Mouse (Mus musculus): ENCODE results near the gene H2-Ab1. TPM values are rescaled to one million over a fixed set of nuclear protein-coding genes. Genes with fewer than 3 reads are reported as not detected.

The H2-Ab1 gene
- polyA plus RNA-seq, 1 experiment from 2014 or later = 11.1 TPM

DNA sequence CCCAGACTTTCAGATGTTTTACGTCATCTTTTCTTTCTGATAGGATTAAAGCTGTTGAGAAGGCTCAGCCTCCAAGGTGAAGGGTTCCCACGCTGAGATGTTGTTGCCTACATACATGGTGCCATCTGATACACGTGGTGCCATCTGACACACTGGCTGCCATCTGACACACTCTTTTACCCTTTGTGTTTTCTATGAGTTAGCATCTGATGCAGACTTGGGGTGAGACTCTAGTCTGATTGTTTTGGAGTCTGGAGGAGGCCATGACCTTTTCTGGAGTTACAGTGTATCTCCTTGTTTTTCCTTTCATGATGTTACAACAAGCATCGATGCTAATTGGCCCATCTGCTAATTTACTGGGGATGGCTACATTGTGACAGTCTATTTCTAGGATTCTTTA is 12.8 kb upstream of the H2-Ab1 start:
- H3K4me1 ChIP-seq = peaks cover 5% of the 10 kb centered on the region; the same call in 1 of the 2 replicates
- H3K36me3 ChIP-seq = no peaks in the 10 kb centered on the region
- WGBS = 82% methylated on average over 4 of the region's 4 CpGs

DNA sequence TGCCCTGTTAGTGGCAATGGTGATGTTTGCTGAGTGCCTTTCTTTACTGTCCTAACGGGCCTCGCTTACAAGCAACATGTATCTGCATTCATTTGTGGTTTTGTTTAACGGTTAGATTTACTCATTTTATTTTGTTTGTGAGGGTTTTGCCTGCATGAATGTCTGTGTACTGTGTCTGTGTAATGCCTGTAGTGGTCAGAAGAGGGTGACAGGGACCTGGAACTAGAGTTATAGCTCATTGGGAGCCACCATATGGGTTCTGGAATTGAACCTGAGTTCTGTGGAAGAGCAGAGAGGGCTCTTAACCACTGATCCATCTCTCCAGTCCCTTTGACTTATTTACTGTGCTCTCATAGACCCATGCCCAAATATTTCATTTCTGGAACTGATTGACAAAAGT is 10.4 kb upstream of the H2-Ab1 start:
- Histone ChIP-seq H3K27me3 (ENCODE audit: low read depth, poor library complexity, severe bottlenecking) (no peaks in the 10 kb centered on the region), H3K27ac (replicated peaks) (no peak overlapping the region), H3K9me3 (replicated peaks) (no peaks in the 10 kb centered on the region; the same call in 1 of the 2 replicates), H3K4me3 (no peak overlapping the region), H3K4me1 (peaks cover 5% of the 10 kb centered on the region; the same call in 1 of the 2 replicates), H3K36me3 (no peaks in the 10 kb centered on the region)
- DNase-seq (ENCODE audit: low spot score) = no peak
- 82% methylated on average over 3 of the region's 3 CpGs for WGBS

More for the DNA sequence above, 12.8 kb upstream of the H2-Ab1 start:
- H3K27ac ChIP-seq (replicated peaks) = no peak overlapping the region
- H3K27me3 ChIP-seq (ENCODE audit: low read depth, poor library complexity, severe bottlenecking) = no peaks in the 10 kb centered on the region
- H3K4me3 ChIP-seq = no peak overlapping the region
- no peak for DNase-seq (ENCODE audit: low spot score)
- peaks cover 6% of the 10 kb centered on the region for H3K9me3 ChIP-seq (replicated peaks)

GRCm38 (mm10) chr17:34248764-34249163 is 8.7 kb upstream of the H2-Ab1 start:
- H3K4me1 ChIP-seq = peaks cover 5% of the 10 kb centered on the region; the same call in 1 of the 2 replicates
- 79% methylated on average over 2 of the region's 2 CpGs for WGBS
- no peak overlapping the region for H3K27ac ChIP-seq (replicated peaks)
- no peaks in the 10 kb centered on the region for H3K9me3 ChIP-seq (replicated peaks)
- H3K27me3 ChIP-seq (ENCODE audit: low read depth, poor library complexity, severe bottlenecking) = no peaks in the 10 kb centered on the region
- H3K4me3 ChIP-seq = no peak overlapping the region
- H3K36me3 ChIP-seq = no peaks in the 10 kb centered on the region
- no peak for DNase-seq (ENCODE audit: low spot score)

- Histone ChIP-seq H3K4me1 (peaks cover 5% of the 10 kb centered on the region; the same call in 1 of the 2 replicates), H3K4me3 (no peak overlapping the region), H3K9me3 (replicated peaks) (no peaks in the 10 kb centered on the region), H3K27me3 (ENCODE audit: low read depth, poor library complexity, severe bottlenecking) (no peaks in the 10 kb centered on the region), H3K36me3 (no peaks in the 10 kb centered on the region), H3K27ac (replicated peaks) (no peak overlapping the region)
- WGBS = 51% methylated on average over 3 of the region's 3 CpGs
- DNase-seq (ENCODE audit: low spot score) = no peak
Observed at GRCm38 (mm10) chr17:34249361-34249760, 8.1 kb upstream of the H2-Ab1 start.

GRCm38 (mm10) chr17:34249878-34250277 is 7.6 kb upstream of the H2-Ab1 start:
- no peak overlapping the region for H3K27ac ChIP-seq (replicated peaks)
- no peaks in the 10 kb centered on the region for H3K9me3 ChIP-seq (replicated peaks)
- H3K4me1 ChIP-seq = peaks cover 5% of the 10 kb centered on the region; the same call in 1 of the 2 replicates
- H3K4me3 ChIP-seq = no peak overlapping the region
- no peaks in the 10 kb centered on the region for H3K27me3 ChIP-seq (ENCODE audit: low read depth, poor library complexity, severe bottlenecking)
- no peaks in the 10 kb centered on the region for H3K36me3 ChIP-seq
- 18% methylated on average over 4 of the region's 4 CpGs for WGBS
- DNase-seq (ENCODE audit: low spot score) = peak; percentile 30

DNA sequence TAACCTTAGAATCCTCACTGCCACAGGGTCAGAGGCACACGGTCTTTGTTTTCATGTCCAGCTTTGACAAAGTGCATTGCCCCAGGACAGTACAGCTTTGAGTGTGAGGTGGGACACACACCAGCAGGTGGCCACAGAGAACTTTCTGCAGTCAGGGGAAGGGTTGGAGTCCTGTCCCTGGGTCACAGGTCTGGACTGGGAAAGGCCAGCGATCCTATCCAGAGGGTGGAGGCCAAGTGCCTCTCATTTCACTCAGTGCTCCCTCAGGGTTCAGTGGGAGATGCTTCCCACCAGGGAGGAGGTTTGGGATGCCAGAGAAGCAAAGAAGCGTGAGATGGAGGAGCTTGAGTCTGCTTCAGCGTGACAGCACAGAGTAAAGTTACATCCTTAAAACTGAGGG is 5.8 kb upstream of the H2-Ab1 start:
- H3K9me3 ChIP-seq (replicated peaks) = no peaks in the 10 kb centered on the region
- no peak overlapping the region for H3K4me3 ChIP-seq
- H3K27ac ChIP-seq (replicated peaks) = no peak overlapping the region
- H3K4me1 ChIP-seq = peaks cover 7% of the 10 kb centered on the region
- no peaks in the 10 kb centered on the region for H3K36me3 ChIP-seq
- DNase-seq (ENCODE audit: low spot score) = no peak
- WGBS = 54% methylated on average over 4 of the region's 4 CpGs
- no peaks in the 10 kb centered on the region for H3K27me3 ChIP-seq (ENCODE audit: low read depth, poor library complexity, severe bottlenecking)

DNA sequence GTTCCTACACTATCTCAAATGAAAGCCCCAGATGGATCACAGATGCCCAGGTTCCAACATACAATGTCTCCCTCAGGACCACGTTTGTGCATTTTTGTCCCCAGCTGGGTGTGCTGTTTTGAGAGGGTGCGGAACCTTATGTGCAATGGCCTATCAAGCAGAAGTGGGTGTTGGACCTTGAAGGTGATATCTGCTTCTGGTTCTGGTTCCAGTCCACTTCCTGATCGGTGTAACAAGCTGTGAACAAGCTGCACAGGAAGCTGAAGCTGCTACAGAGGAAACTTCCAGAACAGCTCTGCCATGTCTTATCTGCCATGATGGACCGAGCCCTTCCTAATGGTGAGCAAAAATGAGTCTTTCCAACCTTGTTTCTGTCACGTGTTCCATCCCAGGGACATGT is 988 bp upstream of the H2-Ab1 start:
- Histone ChIP-seq H3K27ac (replicated peaks) (no peak overlapping the region), H3K4me3 (no peak overlapping the region), H3K9me3 (replicated peaks) (no peaks in the 10 kb centered on the region), H3K4me1 (peaks cover 3% of the 10 kb centered on the region; the same call in 1 of the 2 replicates), H3K36me3 (no peaks in the 10 kb centered on the region), H3K27me3 (ENCODE audit: low read depth, poor library complexity, severe bottlenecking) (no peaks in the 10 kb centered on the region; the same call in 1 of the 2 replicates)
- no peak for DNase-seq (ENCODE audit: low spot score)
- whole genome bisulfite sequencing = 83% methylated on average over 5 of the region's 5 CpGs

DNA sequence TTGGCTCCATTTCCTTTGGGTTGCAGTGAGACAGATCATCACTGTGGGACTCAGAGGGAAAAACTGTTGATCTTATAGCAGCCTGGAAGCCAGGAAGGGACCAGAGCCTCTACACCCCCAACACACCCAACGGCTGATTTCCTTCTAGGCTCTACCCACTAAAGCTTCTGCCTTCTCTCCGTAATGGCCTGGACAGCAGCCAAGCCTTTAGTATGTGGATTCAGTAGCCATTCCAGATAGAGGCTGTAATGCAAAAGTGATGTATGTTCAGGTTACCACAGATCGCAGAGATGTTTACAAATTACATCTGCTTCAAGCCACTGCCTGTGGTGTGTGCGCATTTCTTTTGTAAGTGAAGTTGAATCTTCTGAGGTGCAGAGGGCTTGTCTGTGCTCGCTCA is 3.1 kb downstream of the H2-Ab1 start:
- DNase-seq (ENCODE audit: low spot score) = no peak
- no peak overlapping the region for H3K4me3 ChIP-seq
- H3K4me1 ChIP-seq = peaks cover 32% of the 10 kb centered on the region
- H3K27me3 ChIP-seq (ENCODE audit: low read depth, poor library complexity, severe bottlenecking) = peaks cover 33% of the 10 kb centered on the region
- no peaks in the 10 kb centered on the region for H3K36me3 ChIP-seq
- H3K9me3 ChIP-seq (replicated peaks) = no peaks in the 10 kb centered on the region
- 90% methylated on average over 5 of the region's 5 CpGs for WGBS
- no peak overlapping the region for H3K27ac ChIP-seq (replicated peaks)

DNA sequence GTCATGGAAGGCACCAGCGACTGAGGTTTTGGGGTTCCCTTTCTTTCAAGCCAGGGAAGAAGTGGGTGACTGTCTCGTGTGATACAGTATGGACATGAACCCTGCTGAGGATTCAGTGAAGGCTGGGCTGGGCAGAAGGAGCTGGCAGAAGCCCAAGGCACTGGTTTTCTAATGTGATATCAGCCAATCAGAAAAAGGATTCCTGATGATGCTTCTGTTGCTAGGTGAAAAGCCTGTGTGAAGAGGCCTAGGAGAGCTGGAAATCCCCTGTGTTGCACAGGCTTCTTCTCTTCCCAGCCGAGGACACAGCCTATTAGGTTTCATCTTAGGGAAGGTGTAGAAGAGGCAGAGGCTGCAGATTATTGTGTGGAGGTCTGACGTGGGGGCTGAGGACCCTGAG is 4.0 kb downstream of the H2-Ab1 start:
- 35% methylated on average over 4 of the region's 4 CpGs for WGBS
- peaks cover 34% of the 10 kb centered on the region for H3K27me3 ChIP-seq (ENCODE audit: low read depth, poor library complexity, severe bottlenecking)
- H3K36me3 ChIP-seq = no peaks in the 10 kb centered on the region
- peaks cover 29% of the 10 kb centered on the region for H3K4me1 ChIP-seq
- H3K4me3 ChIP-seq = no peak overlapping the region
- no peak overlapping the region for H3K27ac ChIP-seq (replicated peaks)
- no peaks in the 10 kb centered on the region for H3K9me3 ChIP-seq (replicated peaks)
- DNase-seq (ENCODE audit: low spot score) = peak; percentile 24

DNA sequence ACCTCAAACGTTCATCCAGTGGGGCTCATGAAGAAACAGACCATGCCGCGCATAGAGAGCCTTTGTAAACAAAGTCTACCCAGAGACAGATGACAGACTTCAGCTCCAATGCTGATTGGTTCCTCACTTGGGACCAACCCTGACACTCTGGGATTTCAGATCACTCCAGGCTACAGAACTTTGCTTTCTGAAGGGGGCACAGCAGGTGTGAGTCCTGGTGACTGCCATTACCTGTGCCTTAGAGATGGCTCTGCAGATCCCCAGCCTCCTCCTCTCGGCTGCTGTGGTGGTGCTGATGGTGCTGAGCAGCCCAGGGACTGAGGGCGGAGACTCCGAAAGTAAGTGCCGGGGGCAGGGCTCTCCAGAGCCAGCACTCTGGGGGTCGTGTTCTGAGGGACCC is 5.6 kb downstream of the H2-Ab1 start:
- 0% methylated on average over 8 of the region's 8 CpGs for WGBS
- peak; percentile 80 for DNase-seq (ENCODE audit: low spot score)
- Histone ChIP-seq H3K4me3 (peak overlapping the region; percentile 73), H3K27ac (replicated peaks) (peak overlapping the region; percentile 49), H3K9me3 (replicated peaks) (no peaks in the 10 kb centered on the region), H3K36me3 (no peaks in the 10 kb centered on the region), H3K27me3 (ENCODE audit: low read depth, poor library complexity, severe bottlenecking) (peaks cover 34% of the 10 kb centered on the region), H3K4me1 (peaks cover 29% of the 10 kb centered on the region)

GRCm38 (mm10) chr17:34263811-34264371 is 6.4 kb downstream of the H2-Ab1 start:
- Histone ChIP-seq H3K4me3 (peak overlapping the region; percentile 73), H3K36me3 (no peaks in the 10 kb centered on the region), H3K27ac (replicated peaks) (peak overlapping the region; percentile 86), H3K27me3 (ENCODE audit: low read depth, poor library complexity, severe bottlenecking) (peaks cover 34% of the 10 kb centered on the region), H3K9me3 (replicated peaks) (no peaks in the 10 kb centered on the region), H3K4me1 (peaks cover 29% of the 10 kb centered on the region)
- peak; percentile 53 for DNase-seq (ENCODE audit: low spot score)
- WGBS = 2% methylated on average over 14 of the region's 14 CpGs

DNA sequence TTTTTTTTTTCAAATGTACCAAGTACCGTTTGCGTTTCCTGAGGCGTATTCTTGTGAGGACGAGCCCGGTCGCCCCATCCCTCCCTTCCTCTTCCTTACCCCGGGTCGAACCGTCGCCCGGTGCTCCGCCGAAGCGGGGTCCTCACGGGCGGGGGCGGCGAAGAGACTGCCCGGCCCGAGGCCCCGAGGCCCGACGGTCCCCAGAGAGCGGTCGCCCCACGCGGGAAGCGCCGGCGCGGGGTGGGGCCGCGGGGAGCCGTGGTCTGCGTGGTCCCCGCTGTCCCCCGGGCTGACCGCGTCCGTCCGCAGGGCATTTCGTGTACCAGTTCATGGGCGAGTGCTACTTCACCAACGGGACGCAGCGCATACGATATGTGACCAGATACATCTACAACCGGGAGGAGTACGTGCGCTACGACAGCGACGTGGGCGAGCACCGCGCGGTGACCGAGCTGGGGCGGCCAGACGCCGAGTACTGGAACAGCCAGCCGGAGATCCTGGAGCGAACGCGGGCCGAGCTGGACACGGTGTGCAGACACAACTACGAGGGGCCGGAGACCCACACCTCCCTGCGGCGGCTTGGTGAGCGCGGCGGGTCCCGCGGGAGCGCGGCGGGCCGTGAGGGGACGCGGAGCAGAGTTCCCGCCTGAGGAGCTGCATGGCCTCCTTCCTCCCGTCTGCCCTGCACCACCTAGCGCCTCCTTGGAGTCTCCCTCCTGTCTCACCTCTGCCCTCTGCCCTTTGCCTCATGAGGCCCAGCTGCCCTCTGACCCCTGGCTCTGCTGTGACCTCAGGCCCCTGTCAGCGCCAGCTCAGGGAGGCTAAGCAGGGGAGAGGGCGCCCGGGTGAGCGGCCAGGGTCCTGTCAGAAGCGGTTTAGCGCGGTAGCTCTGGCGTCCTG is 7.2 kb downstream of the H2-Ab1 start:
- peaks cover 34% of the 10 kb centered on the region for H3K27me3 ChIP-seq (ENCODE audit: low read depth, poor library complexity, severe bottlenecking)
- peak overlapping the region; percentile 86 for H3K27ac ChIP-seq (replicated peaks)
- no peaks in the 10 kb centered on the region for H3K9me3 ChIP-seq (replicated peaks)
- no peaks in the 10 kb centered on the region for H3K36me3 ChIP-seq
- WGBS = under 1% methylated on average over 90 of the region's 93 CpGs
- H3K4me3 ChIP-seq = peak overlapping the region; percentile 73
- H3K4me1 ChIP-seq = peaks cover 29% of the 10 kb centered on the region
- peak; percentile 76 for DNase-seq (ENCODE audit: low spot score)

DNA sequence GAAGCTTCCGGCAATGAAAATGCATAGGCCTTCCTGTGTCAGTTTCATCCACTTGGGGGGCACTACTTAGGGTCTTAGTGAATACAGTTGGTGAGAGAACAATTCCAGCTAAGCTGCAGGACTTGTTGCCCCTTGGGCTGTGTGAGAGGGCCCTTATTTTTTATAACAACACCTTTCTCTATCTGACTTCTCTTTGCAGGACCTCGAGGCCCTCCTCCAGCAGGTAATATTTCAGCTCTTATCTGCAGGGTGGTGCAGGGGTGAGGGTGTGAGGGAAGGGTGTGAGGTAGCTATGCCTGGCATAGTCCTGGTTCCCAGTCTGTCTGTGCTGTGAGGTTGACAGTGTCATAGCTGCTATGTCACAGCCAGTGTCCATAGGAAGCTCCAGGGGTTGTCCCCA is 10.8 kb downstream of the H2-Ab1 start:
- H3K27me3 ChIP-seq (ENCODE audit: low read depth, poor library complexity, severe bottlenecking) = peaks cover 23% of the 10 kb centered on the region
- no peak overlapping the region for H3K4me3 ChIP-seq
- no peak overlapping the region for H3K27ac ChIP-seq (replicated peaks)
- 78% methylated on average over 2 of the region's 2 CpGs for WGBS
- peaks cover 23% of the 10 kb centered on the region for H3K4me1 ChIP-seq
- no peaks in the 10 kb centered on the region for H3K36me3 ChIP-seq
- no peak for DNase-seq (ENCODE audit: low spot score)
- no peaks in the 10 kb centered on the region for H3K9me3 ChIP-seq (replicated peaks)
